Mouse (Mus musculus) olfactory bulb, adult 2 months (tissue): ENCODE data around the gene Mob3b.

Source experiments
- CTCF ChIP-seq: fragments of 200-500 bp; IDR thresholded peaks from 2 replicates; pipeline ENCODE4 v1.5.1; 2012; ENCODE audit warnings: low read depth, mild to moderate bottlenecking, low read length, moderate library complexity; ENCODE audit not compliant: insufficient read depth
- POLR2A ChIP-seq: fragments of 200-500 bp; IDR thresholded peaks from 2 replicates; pipeline ENCODE4 v1.6.1; 2012; ENCODE audit warnings: mild to moderate bottlenecking, low read depth, low read length, moderate library complexity; ENCODE audit not compliant: insufficient read depth

DNA sequence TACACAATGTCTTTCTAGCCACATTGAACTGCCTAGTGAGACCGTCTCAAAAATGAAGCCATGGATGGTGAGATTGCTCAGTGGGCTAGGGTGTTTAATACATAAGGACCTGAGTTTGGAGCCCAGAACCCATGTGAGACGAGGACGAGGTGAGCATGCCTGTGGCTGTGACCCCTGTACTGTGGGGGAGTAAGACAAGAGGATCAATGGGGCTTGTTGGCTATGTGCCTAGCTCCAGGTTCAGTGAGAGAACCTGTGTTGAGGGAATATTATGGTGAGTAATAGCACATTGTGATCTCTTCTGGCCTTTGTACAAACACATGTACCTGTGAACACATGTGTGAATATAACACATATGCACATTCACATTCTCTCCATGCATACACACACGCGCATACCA is 116.4 kb downstream of the Mob3b start:
- TF ChIP-seq POLR2A (no peak), CTCF (no peak)
